Mouse (Mus musculus) liver, embryonic 14.5 days (tissue): ENCODE results near the gene Tlk2.

Experiments used
- CTCF ChIP-seq: IDR thresholded peaks from 2 replicates; pipeline ENCODE4 v1.5.1; 2016; ENCODE audit warnings: antibody characterized with exemption, low read depth, control low read depth
- EP300 ChIP-seq: IDR thresholded peaks from 2 replicates; pipeline ENCODE4 v1.6.1; 2016; ENCODE audit warnings: antibody characterized with exemption, low read depth

- TF ChIP-seq CTCF: no peak
- no peak for TF ChIP-seq EP300
Observed at GRCm38 (mm10) chr11:105146593-105146992, 32.0 kb upstream of the Tlk2 start, which contains the start of gene Gm10842.
